Mouse (Mus musculus): ENCODE measurements around the gene Syt16. TPM values are rescaled to one million over a fixed set of nuclear protein-coding genes. Genes with fewer than 3 reads are reported as not detected.

Gene Syt16
- polyA plus RNA-seq, 1 experiment, result not detected

GRCm38 (mm10) chr12:74277265-74277664 lies 279.8 kb downstream of the Syt16 start:
- no peak overlapping the region for H3K27ac ChIP-seq (replicated peaks; ENCODE audit: low read depth, low read length)
- H3K4me3 ChIP-seq (ENCODE audit: insufficient read depth, low read depth, low read length), result no peak overlapping the region
- H3K4me1 ChIP-seq (ENCODE audit: control insufficient read depth, insufficient read depth, insufficient read length, low read length), result no peaks in the 10 kb centered on the region

GRCm38 (mm10) chr12:74281403-74281802 lies 283.9 kb downstream of the Syt16 start:
- Histone ChIP-seq H3K4me1 (ENCODE audit: control insufficient read depth, insufficient read depth, insufficient read length, low read length) (peaks cover 2% of the 10 kb centered on the region), H3K4me3 (ENCODE audit: insufficient read depth, low read depth, low read length) (no peak overlapping the region), H3K27ac (replicated peaks; ENCODE audit: low read depth, low read length) (no peak overlapping the region)

- peaks cover 2% of the 10 kb centered on the region for H3K4me1 ChIP-seq (ENCODE audit: control insufficient read depth, insufficient read depth, insufficient read length, low read length)
- no peak overlapping the region for H3K4me3 ChIP-seq (ENCODE audit: insufficient read depth, low read depth, low read length)
- no peak overlapping the region for H3K27ac ChIP-seq (replicated peaks; ENCODE audit: low read depth, low read length)
Observed at GRCm38 (mm10) chr12:74282846-74283245, 285.4 kb downstream of the Syt16 start.

GRCm38 (mm10) chr12:74284020-74284684 lies 286.7 kb downstream of the Syt16 start:
- H3K4me1 ChIP-seq (ENCODE audit: control insufficient read depth, insufficient read depth, insufficient read length, low read length), result peaks cover 2% of the 10 kb centered on the region

GRCm38 (mm10) chr12:74284685-74285054 lies 287.2 kb downstream of the Syt16 start:
- Histone ChIP-seq H3K27ac (replicated peaks; ENCODE audit: low read depth, low read length) (no peak overlapping the region), H3K4me1 (ENCODE audit: control insufficient read depth, insufficient read depth, insufficient read length, low read length) (peaks cover 2% of the 10 kb centered on the region), H3K4me3 (ENCODE audit: insufficient read depth, low read depth, low read length) (no peak overlapping the region)

More at GRCm38 (mm10) chr12:74284020-74284684, 286.7 kb downstream of the Syt16 start:
- H3K4me3 ChIP-seq (ENCODE audit: insufficient read depth, low read depth, low read length), result no peak overlapping the region; the same call in 1 of the 2 replicates
- H3K27ac ChIP-seq (replicated peaks; ENCODE audit: low read depth, low read length), result no peak overlapping the region

GRCm38 (mm10) chr12:74290983-74291382 lies 293.5 kb downstream of the Syt16 start:
- Histone ChIP-seq H3K4me3 (ENCODE audit: insufficient read depth, low read depth, low read length) (no peak overlapping the region), H3K27ac (replicated peaks; ENCODE audit: low read depth, low read length) (no peak overlapping the region), H3K4me1 (ENCODE audit: control insufficient read depth, insufficient read depth, insufficient read length, low read length) (no peaks in the 10 kb centered on the region)

- H3K4me1 ChIP-seq (ENCODE audit: control insufficient read depth, insufficient read depth, insufficient read length, low read length), result no peaks in the 10 kb centered on the region
- no peak overlapping the region for H3K27ac ChIP-seq (replicated peaks; ENCODE audit: low read depth, low read length)
- H3K4me3 ChIP-seq (ENCODE audit: insufficient read depth, low read depth, low read length), result no peak overlapping the region
Observed at GRCm38 (mm10) chr12:74293624-74294023, 296.2 kb downstream of the Syt16 start.

- Histone ChIP-seq H3K4me3 (ENCODE audit: insufficient read depth, low read depth, low read length) (no peak overlapping the region), H3K4me1 (ENCODE audit: control insufficient read depth, insufficient read depth, insufficient read length, low read length) (no peaks in the 10 kb centered on the region), H3K27ac (replicated peaks; ENCODE audit: low read depth, low read length) (no peak overlapping the region)
Observed at GRCm38 (mm10) chr12:74296374-74296773, 298.9 kb downstream of the Syt16 start.

- H3K4me3 ChIP-seq (ENCODE audit: insufficient read depth, low read depth, low read length), result no peak overlapping the region
- no peak overlapping the region for H3K27ac ChIP-seq (replicated peaks; ENCODE audit: low read depth, low read length)
- no peaks in the 10 kb centered on the region for H3K4me1 ChIP-seq (ENCODE audit: control insufficient read depth, insufficient read depth, insufficient read length, low read length)
Observed at GRCm38 (mm10) chr12:74301559-74301958, 304.1 kb downstream of the Syt16 start.

- Histone ChIP-seq H3K4me1 (ENCODE audit: control insufficient read depth, insufficient read depth, insufficient read length, low read length) (no peaks in the 10 kb centered on the region), H3K27ac (replicated peaks; ENCODE audit: low read depth, low read length) (no peak overlapping the region), H3K4me3 (ENCODE audit: insufficient read depth, low read depth, low read length) (no peak overlapping the region)
Observed at GRCm38 (mm10) chr12:74303418-74304294, 306.2 kb downstream of the Syt16 start.

GRCm38 (mm10) chr12:74312611-74313010 lies 315.1 kb downstream of the Syt16 start:
- H3K4me1 ChIP-seq (ENCODE audit: control insufficient read depth, insufficient read depth, insufficient read length, low read length), result no peaks in the 10 kb centered on the region
- no peak overlapping the region for H3K4me3 ChIP-seq (ENCODE audit: insufficient read depth, low read depth, low read length)
- no peak overlapping the region for H3K27ac ChIP-seq (replicated peaks; ENCODE audit: low read depth, low read length)

- no peak overlapping the region for H3K4me3 ChIP-seq (ENCODE audit: insufficient read depth, low read depth, low read length)
- no peaks in the 10 kb centered on the region for H3K4me1 ChIP-seq (ENCODE audit: control insufficient read depth, insufficient read depth, insufficient read length, low read length)
- H3K27ac ChIP-seq (replicated peaks; ENCODE audit: low read depth, low read length), result no peak overlapping the region
Observed at GRCm38 (mm10) chr12:74315221-74315620, 317.8 kb downstream of the Syt16 start.

- no peak within 1 kb of the TSS for H3K27ac ChIP-seq (replicated peaks; ENCODE audit: low read depth, low read length)
- H3K4me1 ChIP-seq (ENCODE audit: control insufficient read depth, insufficient read depth, insufficient read length, low read length), result no peaks in the 10 kb centered on the region
- H3K4me3 ChIP-seq (ENCODE audit: insufficient read depth, low read depth, low read length), result peak within 1 kb of the TSS; percentile 65
Observed at GRCm38 (mm10) chr12:74316344-74316973, 319.0 kb downstream of the Syt16 start, which contains the start of gene Gm11042. Gm11042 (minus strand) TSS chr12:74316394.

GRCm38 (mm10) chr12:74316989-74317759 lies 319.7 kb downstream of the Syt16 start:
- no peak overlapping the region for H3K27ac ChIP-seq (replicated peaks; ENCODE audit: low read depth, low read length)
- H3K4me3 ChIP-seq (ENCODE audit: insufficient read depth, low read depth, low read length), result peak overlapping the region; percentile 65
- no peaks in the 10 kb centered on the region for H3K4me1 ChIP-seq (ENCODE audit: control insufficient read depth, insufficient read depth, insufficient read length, low read length)

GRCm38 (mm10) chr12:74320318-74320717 lies 322.9 kb downstream of the Syt16 start:
- H3K4me3 ChIP-seq (ENCODE audit: insufficient read depth, low read depth, low read length), result no peak overlapping the region
- no peak overlapping the region for H3K27ac ChIP-seq (replicated peaks; ENCODE audit: low read depth, low read length)
- no peaks in the 10 kb centered on the region for H3K4me1 ChIP-seq (ENCODE audit: control insufficient read depth, insufficient read depth, insufficient read length, low read length)
